In the genomic region with DNA sequence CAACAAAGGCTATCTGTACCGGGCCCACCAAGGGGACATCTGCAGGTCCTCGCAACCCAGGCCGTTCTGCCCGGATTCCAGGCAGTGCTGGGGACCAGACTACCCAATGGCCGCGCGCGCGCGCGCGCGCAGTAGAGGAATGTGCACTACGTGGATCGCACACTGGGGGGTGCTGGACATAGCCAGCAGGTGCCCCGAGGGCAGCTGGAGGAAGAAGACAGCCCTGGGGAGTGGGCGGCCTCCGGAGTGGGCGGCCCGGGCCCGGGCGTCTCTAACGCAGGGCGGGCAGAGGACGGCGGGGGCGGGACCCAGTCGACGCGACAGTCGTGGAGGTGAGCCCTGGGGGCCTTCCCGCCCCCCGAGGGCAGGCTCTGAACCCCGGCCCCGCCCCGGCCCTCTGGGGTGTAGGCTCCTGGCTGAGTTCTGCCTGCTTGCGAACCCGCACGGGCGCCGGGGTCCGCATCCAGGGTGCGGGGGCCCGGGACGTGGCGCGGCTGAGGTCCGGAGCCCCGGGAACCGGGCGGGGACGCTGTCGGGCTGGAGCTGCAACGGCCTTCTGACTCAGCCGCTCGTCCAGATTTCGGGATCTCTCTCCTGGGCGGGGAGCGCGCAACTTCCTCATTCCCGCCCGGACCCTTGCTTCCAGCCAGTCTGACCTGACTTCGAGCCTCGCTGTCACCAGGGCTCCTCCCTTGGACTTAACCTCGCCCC, we compare ENCODE assay signal across 8 mouse cellular contexts. TPM values are rescaled to one million over a fixed set of nuclear protein-coding genes. Genes with fewer than 3 reads are reported as not detected.
A peak's percentile ranks its signal among the peaks of the same experiment; 100 is the strongest.
DNase-seq lines count a peak whose midpoint lies in the region; ATAC-seq lines count a peak whose summit lies in the region.

A gene (plus strand): TSS at position 188 of the 711 bp plus-strand sequence.

- H3K9ac ChIP-seq in hindbrain, embryonic 12.5 days = peak within 1 kb of the TSS; percentile 73

- peak within 1 kb of the TSS; percentile 86 for H3K4me2 ChIP-seq in hindbrain, embryonic 12.5 days (replicated peaks)

- peaks cover 39% of the 10 kb centered on the region for H3K27me3 ChIP-seq in hindbrain, embryonic 12.5 days

- peak within 1 kb of the TSS; percentile 56 for H3K4me3 ChIP-seq in hindbrain, embryonic 12.5 days

- under 1% methylated on average over 50 of the region's 65 CpGs for WGBS in hindbrain, embryonic 12.5 days

- peaks cover 9% of the 10 kb centered on the region for H3K4me1 ChIP-seq in hindbrain, embryonic 12.5 days

- peak; percentile 76 for ATAC-seq in hindbrain, embryonic 12.5 days (ENCODE audit: low FRiP score)

- no peaks in the 10 kb centered on the region for H3K9me3 ChIP-seq in hindbrain, embryonic 12.5 days (replicated peaks)

- H3K27ac ChIP-seq in hindbrain, embryonic 12.5 days = no peak within 1 kb of the TSS

- peak; percentile 49 for DNase-seq in MEL-GATA-1-ER (ENCODE audit: extremely low read depth, low read depth)
- peak; percentile 55 for DNase-seq in cerebellum, adult 9-11 months
- peak; percentile 55 to 60 for DNase-seq in frontal cortex, postnatal 14 days (ENCODE audit: low spot score in 2 of 2)
- DNase-seq in layer of hippocampus, postnatal 36 days = peak; percentile 73 to 75
- peak; percentile 92 for DNase-seq in lung, postnatal 25 days (ENCODE audit: low spot score)
- peak; percentile 49 for DNase-seq in retina, adult 2 months (ENCODE audit: low read depth, low spot score)
- peak; percentile 83 for DNase-seq in thymus, postnatal 25 days

- H3K36me3 ChIP-seq in hindbrain, embryonic 12.5 days = no peaks in the 10 kb centered on the region

RNA-seq across cellular contexts. Expression of the gene that starts here (rescaled TPM):
- polyA plus RNA-seq in hindbrain, embryonic 12.5 days (2016; fragmentation: Nextera tagmentation; extraction: Ambion mirVana) = 7.2 and 7.8 TPM in 2 replicates
- 10 to 100 TPM; 17.5 to 17.7 TPM for total RNA-seq in layer of hippocampus, postnatal 36 days (2021)
